Mouse (Mus musculus) kidney, adult 2 months (tissue): ENCODE measurements around the gene Kcnj15.

ENCODE experiments used
- CTCF ChIP-seq: fragments of 200-500 bp; conservative IDR thresholded peaks from 2 replicates; pipeline ENCODE4 v1.5.1; 2011; ENCODE audit warnings: low read depth, mild to moderate bottlenecking, control low read depth, low read length, moderate library complexity, mixed read lengths; ENCODE audit not compliant: insufficient read depth, insufficient read length
- POLR2A ChIP-seq: fragments of 200-500 bp; IDR thresholded peaks from one replicate; pipeline ENCODE4 v1.6.1; 2011; ENCODE audit warnings: low read depth, low read length, control low read depth

- no peak for TF ChIP-seq CTCF
- no peak for TF ChIP-seq POLR2A
These were observed 35.6 kb downstream of the Kcnj15 start for GRCm38 (mm10) chr16:95292843-95293505.
